Mouse (Mus musculus) small intestine, adult 2 months (tissue): ENCODE data around the gene Jun.

Experiments
- CTCF ChIP-seq: fragments of 200-500 bp; IDR thresholded peaks from 2 replicates; pipeline ENCODE4 v1.5.1; 2012; ENCODE audit warnings: low read depth, mild to moderate bottlenecking, control low read depth, inconsistent platforms, low read length, moderate library complexity, mixed read lengths; ENCODE audit not compliant: insufficient replicate concordance, insufficient read length; ENCODE audit errors: extremely low read depth
- POLR2A ChIP-seq: fragments of 200-500 bp; IDR thresholded peaks from 2 replicates; pipeline ENCODE4 v1.6.1; 2012; ENCODE audit warnings: low read depth, mild to moderate bottlenecking, control low read depth, inconsistent platforms, low read length, moderate library complexity

DNA sequence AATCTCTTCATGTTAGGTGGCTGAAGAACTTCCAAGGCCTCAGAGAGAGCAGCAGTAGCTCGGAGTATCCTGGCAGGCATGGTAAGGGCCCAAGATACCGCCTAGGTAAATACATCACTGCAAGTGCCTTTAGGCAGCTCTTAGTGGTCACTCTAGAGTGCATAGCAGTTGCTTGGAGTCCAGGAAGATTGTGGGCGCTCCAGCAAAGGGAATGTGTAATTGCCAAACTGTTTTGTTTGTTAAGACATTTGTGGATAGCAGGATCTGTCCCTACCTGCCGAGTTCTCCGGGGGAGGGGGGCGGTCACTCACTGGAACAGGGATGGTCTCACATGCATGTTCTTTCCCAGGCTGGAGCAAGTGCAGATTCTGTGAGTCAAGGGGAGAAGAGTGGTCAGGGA is 22.3 kb upstream of the Jun start:
- TF ChIP-seq CTCF: no peak
- no peak for TF ChIP-seq POLR2A
